Mouse (Mus musculus): ENCODE data around the gene Ppil1.

- no peak for TF ChIP-seq CTCF (IDR thresholded peaks at IDR 0.05; ENCODE audit: borderline replicate concordance, insufficient read depth, low read length)
- no peak for TF ChIP-seq POLR2A (IDR thresholded peaks at IDR 0.05; ENCODE audit: low read depth, low read length)
Measured at GRCm38 (mm10) chr17:29238421-29238945, 25.5 kb downstream of the Ppil1 start.

All from embryonic fibroblast, embryonic 13.5 days (primary cell).